Mouse (Mus musculus) right cerebral cortex, postnatal 4 days (tissue): ENCODE results near the gene Pih1d2.

Source experiments
- DNase-seq: peaks from one replicate; pipeline ENCODE4 v3.0.0-alpha.2; 2022

Pih1d2 gene

GRCm38 (mm10) chr9:50616766-50617603, at the start of gene Pih1d2, which contains the start of gene Nkapd1:
Pih1d2 (plus strand) TSS chr9:50617321.
Nkapd1 (minus strand) TSS chr9:50617464.
- peak; percentile 83 for DNase-seq

DNA sequence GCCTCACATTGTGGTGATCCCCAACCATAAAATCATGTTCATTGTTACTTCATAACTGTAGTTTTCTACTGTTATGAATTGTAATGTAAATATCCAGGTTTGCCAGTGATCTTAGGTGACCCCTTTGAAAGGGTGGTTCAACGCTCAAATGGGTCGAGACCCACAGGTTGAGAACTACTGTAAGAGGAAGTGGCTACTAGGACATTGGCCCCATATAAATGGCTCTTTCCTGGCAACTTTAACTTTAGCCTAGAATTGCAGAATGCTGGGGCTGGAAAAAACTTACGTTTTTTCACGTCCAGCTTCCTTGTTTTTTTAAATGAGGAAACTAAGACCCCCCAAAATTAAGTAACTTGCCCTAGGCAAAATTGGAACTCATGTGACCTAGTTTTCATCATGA, 49.7 kb upstream of the Pih1d2 start:
- DNase-seq, result no peak

- DNase-seq, result no peak
Observed at GRCm38 (mm10) chr9:50567881-50568280, 49.2 kb upstream of the Pih1d2 start.

- DNase-seq, result no peak
Observed at GRCm38 (mm10) chr9:50569599-50570525, 47.3 kb upstream of the Pih1d2 start.

GRCm38 (mm10) chr9:50580370-50580769, 36.8 kb upstream of the Pih1d2 start:
- no peak for DNase-seq

DNA sequence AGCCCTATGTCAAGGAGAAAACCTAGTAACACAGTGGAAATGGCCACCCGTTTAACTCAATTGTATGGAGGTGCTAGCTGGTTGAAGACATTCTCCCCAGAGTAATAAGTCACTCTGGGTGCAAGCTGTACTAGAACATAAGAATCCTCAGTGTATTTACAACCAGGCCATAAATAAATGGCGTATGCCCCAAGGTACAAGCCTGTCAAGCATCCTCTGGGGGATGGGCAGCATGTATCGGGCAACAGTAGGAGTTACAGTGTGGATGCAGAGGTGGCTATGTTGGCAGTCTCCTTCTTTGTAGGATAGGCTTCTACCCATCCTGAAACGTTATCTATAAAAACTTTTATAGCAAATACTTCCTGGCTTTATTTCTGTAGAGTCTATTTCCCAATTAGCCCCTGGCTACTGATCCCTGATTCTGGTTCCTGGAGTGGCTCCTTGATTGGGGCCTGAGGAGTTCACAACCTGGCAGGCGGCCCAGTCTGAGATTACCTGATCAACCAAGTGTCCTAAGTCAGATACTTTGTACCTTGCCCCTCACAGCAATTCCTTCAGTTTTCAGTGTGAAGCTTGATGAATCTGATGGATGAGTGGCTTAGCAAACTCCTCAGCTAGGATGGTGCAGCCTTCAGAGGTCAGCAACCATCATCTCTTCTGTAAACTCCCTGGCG, 31.8 kb upstream of the Pih1d2 start:
- no peak for DNase-seq

- DNase-seq, result no peak
Observed at GRCm38 (mm10) chr9:50586955-50587354, 30.2 kb upstream of the Pih1d2 start.

DNA sequence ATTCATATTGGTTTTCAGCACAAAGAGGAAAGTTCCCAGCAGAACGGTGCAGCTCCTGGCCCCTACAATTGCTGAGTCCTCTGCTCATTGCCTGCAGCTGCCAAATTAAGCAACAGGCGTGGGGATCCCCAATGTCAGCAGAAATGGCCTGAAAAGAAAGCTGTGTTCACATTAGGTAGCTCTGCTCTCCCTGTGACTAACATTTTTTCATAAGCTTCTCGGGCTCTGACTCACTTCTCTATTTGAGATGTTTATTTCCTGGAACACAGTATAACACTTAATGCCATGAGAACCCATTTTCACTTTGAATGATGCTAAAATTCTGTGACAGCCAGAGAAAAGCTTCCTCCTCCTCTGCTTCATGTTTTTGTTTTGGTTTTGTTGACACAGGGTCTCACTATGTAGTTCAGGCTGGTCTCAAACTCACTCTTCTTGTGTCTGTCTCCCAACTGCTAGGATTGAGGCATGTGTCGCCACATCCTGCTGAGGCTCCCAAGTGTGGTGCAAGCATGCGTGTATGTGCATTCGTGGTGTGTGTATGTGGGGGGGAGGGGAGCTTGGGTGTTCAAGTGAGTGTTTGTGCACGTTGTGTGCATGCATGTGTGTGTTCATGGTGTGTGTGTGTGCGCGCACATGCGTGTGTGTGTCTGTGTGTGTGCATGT, 26.1 kb upstream of the Pih1d2 start:
- DNase-seq, result no peak

DNA sequence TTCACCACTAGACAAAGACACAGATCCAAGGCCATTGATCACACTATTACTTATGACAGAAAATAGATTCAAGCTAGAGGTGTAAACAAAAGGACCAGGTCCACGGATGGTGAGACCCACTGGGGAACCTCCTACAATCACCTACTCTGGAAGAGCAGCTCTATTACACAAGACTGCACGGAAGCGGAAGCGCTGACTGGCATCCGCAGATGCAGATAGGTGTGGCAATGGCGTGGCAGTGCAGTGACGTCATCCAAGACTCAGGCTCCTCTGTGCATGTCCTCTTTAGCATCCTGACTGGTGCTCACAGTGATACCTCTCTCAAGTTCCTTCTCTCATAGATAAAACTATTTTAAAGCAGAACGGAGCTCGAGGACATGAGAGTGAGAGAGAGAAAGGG, 24.2 kb upstream of the Pih1d2 start:
- DNase-seq, result no peak

- peak; percentile 23 for DNase-seq
Observed at GRCm38 (mm10) chr9:50593544-50593943, 23.6 kb upstream of the Pih1d2 start.

- no peak for DNase-seq
Observed at GRCm38 (mm10) chr9:50594794-50595417, 22.2 kb upstream of the Pih1d2 start.

DNA sequence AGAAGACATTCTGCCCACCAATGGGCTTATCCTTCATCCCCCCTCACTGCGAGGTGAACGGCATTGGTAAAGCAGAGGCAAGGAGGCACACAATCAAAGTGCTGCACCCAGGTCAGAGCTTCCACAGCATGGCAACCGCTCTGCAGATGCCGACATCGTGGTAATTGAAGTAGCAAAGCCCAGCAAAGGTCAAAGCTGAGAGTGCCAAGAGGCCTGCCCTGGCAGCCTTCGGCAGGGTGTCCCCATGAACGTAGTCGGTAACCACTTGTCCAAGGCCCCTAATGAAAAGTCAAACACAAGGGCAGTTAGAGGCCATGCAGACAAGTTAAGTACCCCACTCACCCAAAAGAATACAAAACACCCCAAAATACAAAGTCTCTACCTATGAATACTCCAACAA, 20.1 kb upstream of the Pih1d2 start:
- DNase-seq, result no peak

DNA sequence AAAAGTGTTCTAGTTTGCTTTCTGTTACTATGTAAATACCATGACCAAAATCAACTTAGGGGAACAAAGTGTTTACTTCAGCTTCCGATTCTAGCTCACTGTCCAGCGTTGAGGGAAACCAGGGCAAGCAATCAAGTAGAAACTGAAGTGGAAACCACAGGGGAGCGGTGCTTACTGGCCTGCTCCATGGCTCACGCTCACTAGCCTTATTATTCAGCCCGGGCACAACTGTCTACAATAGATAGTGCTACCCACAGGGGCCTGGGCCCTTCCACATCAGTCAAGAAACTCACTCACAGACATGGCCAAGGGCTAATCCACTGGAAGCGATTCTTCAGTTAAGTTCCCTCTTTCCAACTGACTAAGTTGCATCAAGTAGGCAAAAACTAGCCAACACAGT, 15.6 kb upstream of the Pih1d2 start:
- no peak for DNase-seq

DNA sequence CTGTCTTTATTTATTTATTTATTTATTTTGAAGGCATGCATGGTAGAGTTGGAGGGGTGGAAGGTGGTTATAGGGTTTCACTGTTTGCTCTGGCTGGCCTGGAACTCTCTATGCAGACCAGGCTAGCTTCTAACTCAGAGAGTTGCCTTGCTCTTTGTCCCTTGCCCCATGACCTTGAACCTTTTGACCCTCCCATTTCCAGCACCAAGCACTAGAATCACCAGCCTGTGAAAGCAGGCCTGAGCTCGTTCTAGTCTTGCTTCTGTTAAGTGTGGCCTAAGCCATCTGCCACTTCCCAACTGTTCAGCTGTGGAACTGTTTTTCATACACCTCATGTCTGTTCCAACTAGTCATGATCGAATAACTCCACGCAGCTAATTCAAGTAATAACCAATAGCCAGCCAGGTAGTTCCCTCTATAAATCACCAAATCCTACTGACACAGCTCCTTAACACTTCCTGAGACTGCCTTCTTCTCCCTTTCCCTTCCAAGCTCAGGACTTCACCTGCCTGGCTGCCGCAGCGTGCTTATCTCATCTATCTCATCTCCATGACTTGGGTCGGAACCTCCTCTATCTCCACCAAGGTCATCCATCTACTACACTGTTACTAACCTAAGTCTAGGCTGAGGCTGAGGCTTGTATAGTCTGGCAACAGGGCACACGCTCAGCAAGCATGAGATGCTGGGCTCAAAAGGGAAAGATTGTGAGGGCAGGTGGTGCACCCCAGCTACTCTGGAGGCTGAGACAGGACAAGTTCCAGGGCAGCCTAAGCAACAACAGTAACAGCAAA, 14.9 kb upstream of the Pih1d2 start:
- DNase-seq, result no peak

DNA sequence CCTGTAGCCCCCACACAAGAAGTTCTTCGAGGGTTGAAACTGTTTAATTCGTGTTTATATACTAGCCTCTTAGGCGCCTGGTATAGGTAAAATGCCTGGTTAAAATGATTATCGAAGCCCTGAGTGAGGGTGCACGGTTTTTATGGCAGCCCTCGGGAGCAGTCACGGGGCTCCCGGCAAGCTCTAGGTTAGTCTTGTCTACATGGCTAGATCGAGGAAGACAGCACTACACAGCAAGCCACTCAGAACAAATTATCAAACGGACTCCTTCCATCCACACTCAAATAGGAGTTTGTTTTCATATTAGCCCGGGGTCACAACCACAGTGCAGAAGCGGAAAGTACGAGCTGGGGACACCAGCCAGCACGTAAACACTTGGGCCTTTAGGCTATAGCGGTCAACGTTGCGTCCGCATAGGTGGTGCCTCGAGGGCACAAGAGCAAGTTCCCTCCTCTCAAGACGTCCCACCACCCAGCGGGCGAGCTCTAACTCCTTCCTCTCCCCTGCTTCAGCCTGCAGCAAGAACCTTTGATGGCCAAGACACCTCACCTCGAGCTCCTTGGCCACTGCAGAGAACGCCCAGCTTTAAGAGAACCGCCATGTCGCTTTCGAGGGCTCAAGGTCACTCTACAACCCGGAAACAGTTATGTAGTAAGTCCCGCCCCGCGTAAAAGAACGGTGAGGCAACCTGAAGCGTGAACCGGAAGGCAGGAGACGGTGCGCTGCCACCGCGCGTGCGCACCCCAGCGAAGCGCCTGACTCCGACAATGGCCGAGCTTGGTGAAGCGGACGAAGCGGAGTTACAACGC, 13.7 kb upstream of the Pih1d2 start, which contains the start of the genes Sdhd and Timm8b:
Gene Sdhd (minus strand): TSS at position 624 of the 809 bp plus-strand sequence.
Gene Timm8b (plus strand): TSS at position 722 of the 809 bp plus-strand sequence.
- DNase-seq, result peak; percentile 87

DNA sequence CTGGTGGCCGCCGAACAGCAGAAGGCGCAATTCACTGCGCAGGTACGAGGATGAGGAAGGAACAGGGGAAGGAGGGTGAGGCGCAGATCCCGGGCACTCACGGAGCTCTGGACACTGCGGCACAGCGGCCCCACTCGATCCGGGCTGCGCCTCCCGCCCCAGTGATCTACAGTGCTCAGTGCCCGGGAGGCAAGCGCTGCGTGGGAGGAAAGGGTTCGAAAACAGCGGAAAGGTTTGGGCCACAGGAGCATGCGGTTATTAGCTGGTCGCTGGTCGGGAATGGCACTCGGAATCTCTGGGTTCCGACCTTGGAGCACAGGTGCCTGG, 13.2 kb upstream of the Pih1d2 start:
- DNase-seq, result no peak

DNA sequence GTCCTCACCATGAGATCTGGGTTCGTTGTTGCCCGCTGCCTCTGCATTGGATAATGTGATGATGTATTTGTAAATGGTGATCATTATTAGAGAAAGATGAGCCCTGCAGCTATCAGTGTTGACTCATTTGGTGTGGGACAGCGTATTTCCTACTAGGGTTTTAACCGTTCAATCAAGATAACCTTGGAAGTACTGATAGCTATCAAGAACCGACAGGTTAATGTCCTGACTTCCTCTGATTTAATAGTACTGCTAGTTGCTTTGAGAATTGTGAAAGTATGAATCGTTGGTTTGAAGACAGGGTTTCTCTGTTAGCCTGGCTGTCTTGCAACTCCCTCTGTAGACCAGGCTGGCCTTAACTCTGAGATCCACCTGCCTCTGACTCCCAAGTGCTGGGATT, 12.8 kb upstream of the Pih1d2 start:
- no peak for DNase-seq

DNA sequence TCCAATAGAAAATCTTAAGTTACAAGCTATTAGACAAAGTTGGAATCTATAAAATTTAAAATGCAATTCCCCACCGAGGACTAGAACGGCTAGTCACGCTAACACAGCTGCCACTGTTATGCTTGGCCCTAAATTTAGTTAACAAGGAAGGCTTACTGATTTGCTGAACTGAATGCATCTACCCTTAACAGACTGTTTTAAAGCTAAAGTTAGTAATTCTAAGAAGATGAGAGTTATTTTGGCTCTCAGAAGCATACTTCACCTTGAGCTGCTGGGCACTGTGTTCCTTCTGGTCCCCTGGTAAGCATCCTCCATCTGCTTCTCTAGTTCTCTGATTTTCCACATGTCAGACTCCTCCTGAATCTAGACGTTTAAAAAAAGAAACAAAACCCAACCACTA, 5.0 kb upstream of the Pih1d2 start:
- no peak for DNase-seq

DNA sequence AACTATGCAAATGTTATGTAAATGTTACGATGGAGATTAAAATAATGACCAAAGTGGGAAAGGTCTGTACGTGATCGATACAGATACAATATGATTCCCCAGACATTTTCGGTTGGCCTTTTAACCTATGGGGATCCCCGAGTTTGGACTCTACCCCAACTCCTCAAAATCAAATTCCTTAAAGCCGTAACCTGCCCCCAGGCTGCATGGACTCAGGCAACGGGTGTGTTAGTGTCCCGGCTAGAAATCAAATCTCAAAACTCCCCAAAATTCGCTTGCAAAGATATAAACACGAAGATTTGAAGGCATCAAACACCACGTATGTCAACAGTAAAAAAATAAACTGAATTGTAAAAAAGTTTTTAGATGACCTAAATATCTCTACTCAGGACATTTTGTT, 960 bp upstream of the Pih1d2 start:
- no peak for DNase-seq

DNA sequence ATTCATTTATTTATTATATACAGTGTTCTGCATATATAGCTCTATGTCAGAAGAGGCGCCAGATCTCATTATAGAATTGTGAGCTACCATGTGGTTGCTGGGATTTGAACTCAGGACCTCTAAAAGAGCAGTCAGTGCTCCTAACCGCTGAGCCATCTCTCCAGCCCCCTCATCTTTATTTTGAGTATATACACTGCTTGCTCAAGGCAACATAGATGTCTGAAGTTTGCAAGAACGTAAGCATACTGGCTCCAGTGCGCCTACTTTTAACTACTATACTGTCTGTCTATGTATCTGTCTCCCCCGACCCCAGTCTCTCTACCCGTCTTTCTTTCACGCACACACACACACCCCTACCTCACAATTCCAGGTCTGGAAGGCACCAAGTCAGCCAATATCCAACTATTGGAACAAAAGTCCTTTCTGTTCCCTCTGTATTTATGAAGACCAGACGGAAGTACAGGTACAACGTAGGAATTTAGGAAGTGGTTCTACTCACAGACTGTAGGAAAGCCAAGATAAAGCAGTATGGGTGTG, 741 bp downstream of the Pih1d2 start:
- no peak for DNase-seq
